Mouse (Mus musculus) heart, embryonic 11.5 days (tissue): ENCODE results near the gene Wars2. TPM values are rescaled to one million over a fixed set of nuclear protein-coding genes. Genes with fewer than 3 reads are reported as not detected.

Experiments used
- microRNA-seq: library from miRNA; unstranded; fragments of <30 nt; microRNA quantifications from one replicate; pipeline ENCODE4, GENCODE M21; 2016; ENCODE audit warnings: borderline number of aligned reads
- polyA plus RNA-seq: library from polyadenylated mRNA; unstranded; fragments of >200 nt; fragmentation: Nextera tagmentation; extraction: Ambion mirVana; gene quantifications from 2 replicates; pipeline ENCODE4 v1.2.1, GENCODE M21; 2014

Wars2 gene
- polyA plus RNA-seq, 1 experiment from 2014 or later: 9.0 TPM

Small RNA genes lying within 50 kb of the gene (microRNA-seq; reads per million reads assigned to microRNA genes)
- not detected for gene Mir6481

Other genes starting within 250 kb of the Wars2 start
- gene Hao2, start 247.8 kb upstream of the Wars2 start, polyA plus RNA-seq: 0.07 and 0.24 TPM in 2 replicates
- gene Tbx15, start 99.3 kb downstream of the Wars2 start, polyA plus RNA-seq: 0.21 and 0.40 TPM in 2 replicates